Mouse (Mus musculus): ENCODE measurements at regions not wholly inside any gene's neighbourhood (a gene's known extent, or its start where the extent isn't known, plus 50 kb on each side); places are given as distances from the start of the nearest gene placed in this dataset.
"Not testable (repeated sequence)": the region's sequence is repeated elsewhere in the genome, so short reads cannot be mapped to it uniquely, and the experiment has no call there.

- no peaks in the 10 kb centered on the region for H3K9me3 ChIP-seq (ENCODE audit: control insufficient read depth, low read length)
- no peaks in the 10 kb centered on the region for H3K4me1 ChIP-seq (ENCODE audit: control insufficient read depth, insufficient read depth, low read length)
- no peak overlapping the region for H3K4me3 ChIP-seq (ENCODE audit: low read depth, low read length)
- ATAC-seq (ENCODE audit: low FRiP score) (no peak), DNase-seq (ENCODE audit: low spot score, missing footprints) (no peak)
- H3K27me3 ChIP-seq (ENCODE audit: control insufficient read depth, insufficient read depth, low read length), result no peaks in the 10 kb centered on the region
- no peak overlapping the region for H3K9ac ChIP-seq (ENCODE audit: low read length)
- no peak overlapping the region for H3K27ac ChIP-seq (ENCODE audit: low read depth, low read length)
- 81% methylated on average over 9 of the region's 9 CpGs for WGBS
- H3K4me2 ChIP-seq, result no peak overlapping the region
- H3K36me3 ChIP-seq (ENCODE audit: control insufficient read depth, insufficient read depth, low read length), result no peaks in the 10 kb centered on the region
These were observed 322.0 kb downstream of the Rapgef2 start for GRCm38 (mm10) chr3:78964231-78964858.

DNA sequence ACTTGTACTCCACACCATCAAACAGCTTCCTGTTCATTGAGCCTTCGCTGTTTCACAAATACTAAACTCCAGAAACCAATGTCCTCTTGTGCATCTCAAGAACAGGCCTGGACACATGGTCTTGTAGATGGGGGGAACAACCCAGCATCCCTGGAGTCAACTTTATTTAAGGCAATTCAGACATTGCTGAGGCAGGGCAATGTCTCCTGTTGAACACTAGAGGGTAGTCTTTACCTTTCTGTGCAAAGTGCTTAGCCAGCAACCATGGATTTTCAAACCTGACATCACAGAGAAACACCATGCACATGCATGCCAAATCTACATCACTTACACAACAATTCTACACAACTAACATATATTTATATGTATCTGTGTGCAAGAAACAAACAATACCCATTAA lies 327.5 kb downstream of the Rapgef2 start:
- WGBS, result 36% methylated on average over 1 of the region's 1 CpGs
- Histone ChIP-seq H3K9ac (ENCODE audit: low read length) (no peak overlapping the region), H3K4me2 (no peak overlapping the region), H3K4me1 (ENCODE audit: control insufficient read depth, insufficient read depth, low read length) (no peaks in the 10 kb centered on the region), H3K27me3 (ENCODE audit: control insufficient read depth, insufficient read depth, low read length) (no peaks in the 10 kb centered on the region), H3K36me3 (ENCODE audit: control insufficient read depth, insufficient read depth, low read length) (no peaks in the 10 kb centered on the region), H3K27ac (ENCODE audit: low read depth, low read length) (no peak overlapping the region), H3K9me3 (ENCODE audit: control insufficient read depth, low read length) (no peaks in the 10 kb centered on the region), H3K4me3 (ENCODE audit: low read depth, low read length) (no peak overlapping the region)
- peak; percentile 85 for DNase-seq (ENCODE audit: low spot score, missing footprints)
- peak; percentile 79 for ATAC-seq (ENCODE audit: low FRiP score)

DNA sequence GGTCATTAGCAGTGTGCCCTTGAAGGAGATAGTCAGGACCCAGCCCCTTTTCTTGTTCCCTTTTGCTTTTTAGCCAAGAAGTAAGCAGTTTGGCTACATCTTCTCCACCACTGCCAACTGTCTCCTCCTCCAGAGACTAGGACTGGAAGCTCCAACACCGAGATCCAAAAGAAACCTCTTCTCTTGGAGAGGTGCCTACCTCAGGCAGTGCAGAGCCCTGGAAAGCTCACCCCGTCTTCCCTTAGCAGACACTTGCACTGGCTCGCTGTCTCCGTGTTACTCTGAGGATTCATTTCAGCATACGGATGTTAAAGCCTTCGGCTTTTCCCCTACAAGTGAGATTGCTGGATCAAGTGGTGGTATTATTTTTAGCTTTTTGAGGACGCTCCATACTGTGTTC lies 331.0 kb downstream of the Rapgef2 start:
- Histone ChIP-seq H3K27me3 (ENCODE audit: control insufficient read depth, insufficient read depth, low read length) (no peaks in the 10 kb centered on the region), H3K4me2 (no peak overlapping the region), H3K27ac (ENCODE audit: low read depth, low read length) (no peak overlapping the region), H3K9me3 (ENCODE audit: control insufficient read depth, low read length) (no peaks in the 10 kb centered on the region), H3K4me1 (ENCODE audit: control insufficient read depth, insufficient read depth, low read length) (no peaks in the 10 kb centered on the region), H3K4me3 (ENCODE audit: low read depth, low read length) (no peak overlapping the region), H3K9ac (ENCODE audit: low read length) (no peak overlapping the region), H3K36me3 (ENCODE audit: control insufficient read depth, insufficient read depth, low read length) (no peaks in the 10 kb centered on the region)
- DNase-seq (ENCODE audit: low spot score, missing footprints) (no peak), ATAC-seq (ENCODE audit: low FRiP score) (no peak)
- whole genome bisulfite sequencing, result 92% methylated on average over 7 of the region's 7 CpGs

- WGBS, result 78% methylated on average over 6 of the region's 7 CpGs
- not testable (repeated sequence) for H3K9me3 ChIP-seq (ENCODE audit: control insufficient read depth, low read length); H3K36me3 ChIP-seq (ENCODE audit: control insufficient read depth, insufficient read depth, low read length); ATAC-seq (ENCODE audit: low FRiP score); H3K4me2 ChIP-seq; H3K27me3 ChIP-seq (ENCODE audit: control insufficient read depth, insufficient read depth, low read length); H3K27ac ChIP-seq (ENCODE audit: low read depth, low read length); H3K4me3 ChIP-seq (ENCODE audit: low read depth, low read length); H3K4me1 ChIP-seq (ENCODE audit: control insufficient read depth, insufficient read depth, low read length); DNase-seq (ENCODE audit: low spot score, missing footprints); H3K9ac ChIP-seq (ENCODE audit: low read length)
These were observed 336.9 kb downstream of the Rapgef2 start for GRCm38 (mm10) chr3:78949385-78949784.

- no peak overlapping the region for H3K4me3 ChIP-seq (ENCODE audit: low read depth, low read length)
- 91% methylated on average over 9 of the region's 9 CpGs for WGBS
- no peaks in the 10 kb centered on the region for H3K27me3 ChIP-seq (ENCODE audit: control insufficient read depth, insufficient read depth, low read length)
- no peak overlapping the region for H3K27ac ChIP-seq (ENCODE audit: low read depth, low read length)
- H3K36me3 ChIP-seq (ENCODE audit: control insufficient read depth, insufficient read depth, low read length), result no peaks in the 10 kb centered on the region
- DNase-seq (ENCODE audit: low spot score, missing footprints), result no peak
- H3K9me3 ChIP-seq (ENCODE audit: control insufficient read depth, low read length), result no peaks in the 10 kb centered on the region
- H3K4me1 ChIP-seq (ENCODE audit: control insufficient read depth, insufficient read depth, low read length), result no peaks in the 10 kb centered on the region
- ATAC-seq (ENCODE audit: low FRiP score), result peak; percentile 42; the same call in 1 of the 2 replicates
- H3K4me2 ChIP-seq, result no peak overlapping the region
- H3K9ac ChIP-seq (ENCODE audit: low read length), result no peak overlapping the region
These were observed 337.6 kb downstream of the Rapgef2 start for GRCm38 (mm10) chr3:78948700-78949099.

DNA sequence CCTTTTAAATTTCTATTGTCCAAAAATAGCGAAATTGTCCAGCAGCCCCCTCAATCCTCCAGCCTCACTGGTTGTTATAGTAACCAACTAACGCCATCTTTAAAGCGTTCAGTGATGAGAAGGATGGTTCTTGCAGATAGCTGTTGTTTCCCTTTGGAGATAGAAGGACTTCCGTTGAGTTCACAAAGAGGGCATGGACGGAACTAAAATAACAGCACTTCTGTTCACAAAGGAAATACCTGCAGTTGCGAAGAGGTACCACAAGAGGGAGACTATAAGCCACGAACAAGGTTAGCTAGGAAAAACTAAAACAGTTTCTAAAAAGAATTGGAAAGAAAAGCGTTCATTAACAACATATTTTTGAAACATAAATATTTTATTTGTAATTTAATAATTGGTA lies 338.1 kb downstream of the Rapgef2 start:
- peak; percentile 91 for DNase-seq (ENCODE audit: low spot score, missing footprints)
- H3K9me3 ChIP-seq (ENCODE audit: control insufficient read depth, low read length), result no peaks in the 10 kb centered on the region
- no peaks in the 10 kb centered on the region for H3K4me1 ChIP-seq (ENCODE audit: control insufficient read depth, insufficient read depth, low read length)
- H3K36me3 ChIP-seq (ENCODE audit: control insufficient read depth, insufficient read depth, low read length), result no peaks in the 10 kb centered on the region
- H3K27ac ChIP-seq (ENCODE audit: low read depth, low read length), result no peak overlapping the region
- H3K4me3 ChIP-seq (ENCODE audit: low read depth, low read length), result no peak overlapping the region
- no peak overlapping the region for H3K4me2 ChIP-seq
- no peak; the same call in 1 of the 2 replicates for ATAC-seq (ENCODE audit: low FRiP score)
- H3K27me3 ChIP-seq (ENCODE audit: control insufficient read depth, insufficient read depth, low read length), result no peaks in the 10 kb centered on the region
- no peak overlapping the region for H3K9ac ChIP-seq (ENCODE audit: low read length)
- 40% methylated on average over 8 of the region's 8 CpGs for WGBS

GRCm38 (mm10) chr3:78947183-78947582 lies 339.1 kb downstream of the Rapgef2 start:
- no peaks in the 10 kb centered on the region for H3K36me3 ChIP-seq (ENCODE audit: control insufficient read depth, insufficient read depth, low read length)
- no peak for ATAC-seq (ENCODE audit: low FRiP score)
- 92% methylated on average over 9 of the region's 9 CpGs for WGBS

DNA sequence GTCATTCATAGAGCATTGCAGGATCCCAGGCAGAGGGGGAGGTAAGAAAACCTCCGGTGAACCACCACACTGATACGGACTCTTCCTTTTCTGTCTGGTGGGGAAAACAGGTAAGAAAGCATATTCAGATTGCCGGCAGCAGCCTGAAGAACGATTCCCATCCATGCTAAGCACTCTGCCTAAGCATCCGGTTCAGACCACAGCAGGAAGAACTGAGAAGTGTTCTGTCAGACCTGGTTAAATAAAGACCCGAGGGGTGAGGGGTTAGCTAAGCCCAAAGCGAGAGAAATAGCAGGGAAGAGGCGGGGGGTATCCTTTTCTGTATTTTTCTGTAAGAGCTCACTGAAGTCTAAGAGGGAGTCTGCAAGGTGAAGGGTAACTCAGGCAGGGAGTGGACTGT lies 342.1 kb downstream of the Rapgef2 start:
- H3K4me1 ChIP-seq (ENCODE audit: control insufficient read depth, insufficient read depth, low read length), result no peaks in the 10 kb centered on the region
- WGBS, result 79% methylated on average over 8 of the region's 8 CpGs
- no peaks in the 10 kb centered on the region for H3K27me3 ChIP-seq (ENCODE audit: control insufficient read depth, insufficient read depth, low read length)
- no peak overlapping the region for H3K4me2 ChIP-seq
- H3K36me3 ChIP-seq (ENCODE audit: control insufficient read depth, insufficient read depth, low read length), result no peaks in the 10 kb centered on the region
- no peaks in the 10 kb centered on the region; the same call in 1 of the 2 replicates for H3K9me3 ChIP-seq (ENCODE audit: control insufficient read depth, low read length)
- no peak overlapping the region for H3K4me3 ChIP-seq (ENCODE audit: low read depth, low read length)
- H3K27ac ChIP-seq (ENCODE audit: low read depth, low read length), result no peak overlapping the region
- ATAC-seq (ENCODE audit: low FRiP score) (no peak), DNase-seq (ENCODE audit: low spot score, missing footprints) (no peak)
- H3K9ac ChIP-seq (ENCODE audit: low read length), result no peak overlapping the region

More at GRCm38 (mm10) chr3:78947183-78947582, 339.1 kb downstream of the Rapgef2 start:
- Histone ChIP-seq H3K9ac (ENCODE audit: low read length) (no peak overlapping the region), H3K27me3 (ENCODE audit: control insufficient read depth, insufficient read depth, low read length) (no peaks in the 10 kb centered on the region), H3K4me2 (no peak overlapping the region), H3K4me1 (ENCODE audit: control insufficient read depth, insufficient read depth, low read length) (no peaks in the 10 kb centered on the region), H3K27ac (ENCODE audit: low read depth, low read length) (no peak overlapping the region), H3K9me3 (ENCODE audit: control insufficient read depth, low read length) (no peaks in the 10 kb centered on the region; the same call in 1 of the 2 replicates), H3K4me3 (ENCODE audit: low read depth, low read length) (no peak overlapping the region)
- DNase-seq (ENCODE audit: low spot score, missing footprints), result no peak

- ATAC-seq (ENCODE audit: low FRiP score) (no peak), DNase-seq (ENCODE audit: low spot score, missing footprints) (no peak)
- WGBS, result 77% methylated on average over 3 of the region's 3 CpGs
- Histone ChIP-seq H3K27me3 (ENCODE audit: control insufficient read depth, insufficient read depth, low read length) (no peaks in the 10 kb centered on the region), H3K9me3 (ENCODE audit: control insufficient read depth, low read length) (no peaks in the 10 kb centered on the region), H3K4me1 (ENCODE audit: control insufficient read depth, insufficient read depth, low read length) (no peaks in the 10 kb centered on the region), H3K4me2 (no peak overlapping the region), H3K36me3 (ENCODE audit: control insufficient read depth, insufficient read depth, low read length) (no peaks in the 10 kb centered on the region), H3K9ac (ENCODE audit: low read length) (no peak overlapping the region), H3K27ac (ENCODE audit: low read depth, low read length) (no peak overlapping the region), H3K4me3 (ENCODE audit: low read depth, low read length) (no peak overlapping the region)
These were observed 353.3 kb downstream of the Rapgef2 start for GRCm38 (mm10) chr3:78932975-78933374.
